Mouse (Mus musculus) limb, embryonic 10.5 days (tissue): ENCODE results near the gene Arid2. TPM values are rescaled to one million over a fixed set of nuclear protein-coding genes. Genes with fewer than 3 reads are reported as not detected.

Experiments used
- DNase-seq: peaks from one replicate; pipeline ENCODE4 v3.0.0-alpha.2; 2017; ENCODE audit warnings: low spot score
- H3K27ac ChIP-seq: fragments of 300-500 bp; sonication (generic); 2 replicates; pipeline ENCODE4 v1.5.1; 2016; ENCODE audit warnings: mild to moderate bottlenecking
- H3K27me3 ChIP-seq: fragments of 300-500 bp; sonication (generic); 2 replicates; pipeline ENCODE4 v1.6.1; 2016; ENCODE audit warnings: low read depth, mild to moderate bottlenecking; ENCODE audit not compliant: poor library complexity, severe bottlenecking
- H3K36me3 ChIP-seq: fragments of 300-500 bp; sonication (generic); 2 replicates; pipeline ENCODE4 v1.6.1; 2016; ENCODE audit warnings: mild to moderate bottlenecking, moderate library complexity
- H3K4me1 ChIP-seq: fragments of 300-500 bp; sonication (generic); 2 replicates; pipeline ENCODE4 v1.6.1; 2016
- H3K4me3 ChIP-seq: fragments of 300-500 bp; sonication (generic); 2 replicates; pipeline ENCODE4 v1.5.1; 2016; ENCODE audit warnings: mild to moderate bottlenecking, moderate library complexity
- H3K9me3 ChIP-seq: fragments of 300-500 bp; sonication (generic); replicated peaks from 2 replicates; pipeline ENCODE4 v1.6.1; 2016; ENCODE audit warnings: mild to moderate bottlenecking
- WGBS: fragments of 180-500 bp; shearing (Covaris S2); methylation state at CpG from one replicate; pipeline ENCODE4 v1.1.7; 2016; 5-methylcytosine and 5-hydroxymethylcytosine counted together
- polyA plus RNA-seq: library from polyadenylated mRNA; unstranded; fragments of >200 nt; fragmentation: Nextera tagmentation; extraction: Ambion mirVana; gene quantifications from 2 replicates; pipeline ENCODE4 v1.2.1, GENCODE M21; 2016

Gene Arid2
- polyA plus RNA-seq, 1 experiment from 2014 or later: 34.9 TPM

DNA sequence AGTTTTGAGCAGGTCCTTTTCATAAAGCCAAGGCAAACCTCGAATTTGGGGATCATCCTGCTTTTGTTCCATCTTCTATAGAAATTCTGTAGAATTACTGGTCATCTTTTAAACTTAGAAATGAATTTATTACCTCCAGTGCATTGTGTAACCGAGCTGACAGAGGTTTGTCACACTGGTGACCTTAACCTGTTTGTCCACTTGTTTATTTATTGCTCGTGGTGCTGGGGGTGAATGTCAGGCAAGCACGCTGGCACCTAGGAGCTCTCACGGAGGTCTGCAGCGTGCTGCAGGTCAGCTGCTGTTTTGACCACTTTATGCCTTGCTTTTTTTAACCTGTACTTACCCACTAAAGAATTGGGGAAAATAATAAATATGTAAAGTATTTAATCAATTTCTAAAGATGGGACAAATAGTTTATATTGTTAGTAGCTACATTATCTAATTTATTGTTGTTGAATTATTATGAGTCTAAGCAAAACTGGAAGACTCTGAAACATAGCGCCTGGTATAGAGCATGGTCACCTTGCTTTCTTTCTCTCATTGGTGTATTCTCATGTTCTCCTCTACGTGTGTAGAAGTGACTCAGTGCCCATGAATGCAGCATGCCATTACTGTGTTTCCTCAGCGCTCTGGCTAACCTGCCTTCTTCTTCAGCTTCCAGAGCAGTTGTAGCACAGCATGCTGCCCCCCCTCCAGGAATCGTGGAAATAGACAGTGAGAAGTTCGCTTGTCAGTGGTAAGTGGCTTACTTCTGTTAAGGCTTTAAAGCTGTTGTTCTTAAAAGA, 79.1 kb downstream of the Arid2 start:
- H3K9me3 ChIP-seq: no peaks in the 10 kb centered on the region
- no peaks in the 10 kb centered on the region for H3K27me3 ChIP-seq
- H3K27ac ChIP-seq: no peak overlapping the region
- H3K36me3 ChIP-seq: peaks cover 100% of the 10 kb centered on the region
- H3K4me3 ChIP-seq: no peak overlapping the region
- no peaks in the 10 kb centered on the region for H3K4me1 ChIP-seq
- no peak for DNase-seq
- WGBS: 88% methylated on average over 11 of the region's 11 CpGs

DNA sequence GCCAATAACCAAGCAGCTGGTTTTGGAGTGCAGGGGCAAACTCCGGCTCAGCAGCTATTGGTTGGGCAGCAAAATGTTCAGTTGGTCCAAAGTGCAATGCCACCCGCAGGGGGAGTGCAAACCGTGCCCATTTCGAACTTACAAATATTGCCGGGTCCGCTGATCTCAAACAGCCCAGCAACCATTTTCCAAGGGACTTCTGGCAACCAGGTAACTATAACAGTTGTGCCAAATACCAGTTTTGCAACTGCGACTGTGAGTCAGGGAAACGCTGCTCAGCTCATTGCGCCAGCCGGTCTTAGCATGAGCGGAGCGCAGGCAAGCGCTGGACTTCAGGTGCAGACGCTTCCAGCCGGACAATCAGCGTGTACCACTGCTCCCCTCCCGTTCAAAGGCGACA, 84.0 kb downstream of the Arid2 start:
- H3K9me3 ChIP-seq: no peaks in the 10 kb centered on the region
- H3K36me3 ChIP-seq: peaks cover 100% of the 10 kb centered on the region
- no peak overlapping the region for H3K27ac ChIP-seq
- no peaks in the 10 kb centered on the region for H3K4me1 ChIP-seq
- DNase-seq: no peak
- no peaks in the 10 kb centered on the region for H3K27me3 ChIP-seq
- 95% methylated on average over 18 of the region's 18 CpGs for WGBS
- H3K4me3 ChIP-seq: no peak overlapping the region

DNA sequence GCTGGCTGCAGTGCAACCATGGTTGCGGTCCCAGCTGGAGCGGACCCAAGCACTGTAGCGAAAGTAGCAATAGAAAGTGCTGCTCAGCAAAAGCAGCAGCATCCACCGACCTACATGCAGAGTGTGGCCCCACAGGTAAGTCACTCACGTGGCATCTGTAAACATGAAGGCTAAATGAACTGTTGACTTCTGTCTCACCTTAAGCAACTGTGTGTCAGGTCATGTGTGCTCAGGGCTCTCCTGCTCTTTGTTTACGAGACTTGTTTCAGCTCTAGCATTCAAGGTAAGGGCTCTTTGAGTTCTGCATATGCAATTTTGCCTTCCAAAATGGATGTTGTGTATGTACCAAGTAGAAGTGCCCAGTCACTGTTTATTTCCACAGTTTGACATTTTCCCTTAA, 85.3 kb downstream of the Arid2 start:
- no peak overlapping the region for H3K27ac ChIP-seq
- 95% methylated on average over 6 of the region's 6 CpGs for WGBS
- DNase-seq: no peak
- H3K4me1 ChIP-seq: no peaks in the 10 kb centered on the region
- H3K36me3 ChIP-seq: peaks cover 100% of the 10 kb centered on the region
- no peaks in the 10 kb centered on the region for H3K9me3 ChIP-seq
- no peak overlapping the region for H3K4me3 ChIP-seq
- no peaks in the 10 kb centered on the region for H3K27me3 ChIP-seq

DNA sequence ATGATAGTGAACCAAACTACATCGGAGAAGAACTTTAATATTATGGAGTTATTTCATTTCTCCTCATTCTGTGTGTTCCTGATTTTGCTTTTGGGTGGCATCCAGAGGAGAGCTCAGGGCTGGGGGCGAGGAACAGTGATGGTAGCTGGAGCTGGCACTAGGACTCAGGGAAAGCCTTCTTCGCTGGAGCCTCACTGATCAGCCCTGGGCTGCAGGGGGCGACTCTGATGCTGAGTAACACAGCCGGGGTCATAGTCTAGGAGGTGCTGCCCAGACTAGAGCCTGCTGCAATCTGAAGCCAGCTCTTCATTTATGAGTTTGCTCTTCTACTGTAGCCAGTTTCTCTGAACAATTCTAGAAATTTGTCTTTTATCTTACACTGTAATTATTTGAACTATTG, 85.8 kb downstream of the Arid2 start:
- H3K9me3 ChIP-seq: no peaks in the 10 kb centered on the region
- H3K27ac ChIP-seq: no peak overlapping the region
- no peak for DNase-seq
- no peak overlapping the region for H3K4me3 ChIP-seq
- 89% methylated on average over 5 of the region's 5 CpGs for whole genome bisulfite sequencing
- H3K4me1 ChIP-seq: no peaks in the 10 kb centered on the region
- H3K27me3 ChIP-seq: no peaks in the 10 kb centered on the region
- peaks cover 100% of the 10 kb centered on the region for H3K36me3 ChIP-seq

DNA sequence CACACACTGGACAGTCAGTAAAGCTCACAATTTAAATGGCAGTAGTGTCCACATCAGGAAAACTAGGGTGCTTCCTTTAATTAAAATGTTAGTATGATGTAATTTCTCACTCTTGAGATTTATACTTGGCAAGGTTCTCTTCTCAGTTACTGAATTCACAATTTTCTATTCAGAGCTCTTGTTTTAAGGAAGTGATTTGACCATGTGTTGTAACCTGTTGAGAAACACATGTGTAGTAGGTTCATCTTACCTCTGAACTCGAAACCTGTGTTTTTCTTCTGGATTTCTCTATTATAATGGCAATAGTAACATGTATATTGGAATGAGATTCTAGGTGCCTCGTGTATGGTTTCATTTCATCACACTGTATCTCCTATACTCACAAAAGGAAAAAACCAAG, 88.9 kb downstream of the Arid2 start:
- H3K9me3 ChIP-seq: no peaks in the 10 kb centered on the region
- no peak for DNase-seq
- WGBS: 89% methylated on average over 2 of the region's 2 CpGs
- H3K36me3 ChIP-seq: peaks cover 100% of the 10 kb centered on the region
- H3K4me3 ChIP-seq: no peak overlapping the region
- H3K27ac ChIP-seq: no peak overlapping the region
- H3K4me1 ChIP-seq: no peaks in the 10 kb centered on the region
- H3K27me3 ChIP-seq: no peaks in the 10 kb centered on the region

DNA sequence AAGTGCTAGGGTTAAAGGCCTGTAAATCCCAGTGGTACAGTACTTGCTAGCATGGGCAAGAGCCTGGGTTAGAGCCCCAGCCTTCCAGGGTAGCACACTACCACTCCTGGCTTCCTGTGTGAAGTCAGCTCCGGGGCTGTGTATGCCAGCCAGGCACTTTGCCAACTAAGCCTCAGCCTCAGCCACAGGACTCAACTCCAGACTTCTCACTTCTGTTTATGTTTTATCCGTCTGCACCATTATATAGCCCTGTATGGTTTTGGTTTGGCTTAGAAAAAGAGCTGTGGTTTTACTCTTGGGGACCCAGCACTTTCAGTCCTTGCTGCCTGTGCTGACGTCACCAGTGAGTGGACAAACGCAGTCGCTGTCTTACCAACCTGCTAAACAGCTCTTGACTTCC, 89.9 kb downstream of the Arid2 start:
- peaks cover 99% of the 10 kb centered on the region for H3K36me3 ChIP-seq
- H3K4me1 ChIP-seq: no peaks in the 10 kb centered on the region
- H3K27ac ChIP-seq: no peak overlapping the region
- no peaks in the 10 kb centered on the region for H3K27me3 ChIP-seq
- no peak for DNase-seq
- H3K9me3 ChIP-seq: no peaks in the 10 kb centered on the region
- H3K4me3 ChIP-seq: no peak overlapping the region
- 92% methylated on average over 5 of the region's 5 CpGs for WGBS

DNA sequence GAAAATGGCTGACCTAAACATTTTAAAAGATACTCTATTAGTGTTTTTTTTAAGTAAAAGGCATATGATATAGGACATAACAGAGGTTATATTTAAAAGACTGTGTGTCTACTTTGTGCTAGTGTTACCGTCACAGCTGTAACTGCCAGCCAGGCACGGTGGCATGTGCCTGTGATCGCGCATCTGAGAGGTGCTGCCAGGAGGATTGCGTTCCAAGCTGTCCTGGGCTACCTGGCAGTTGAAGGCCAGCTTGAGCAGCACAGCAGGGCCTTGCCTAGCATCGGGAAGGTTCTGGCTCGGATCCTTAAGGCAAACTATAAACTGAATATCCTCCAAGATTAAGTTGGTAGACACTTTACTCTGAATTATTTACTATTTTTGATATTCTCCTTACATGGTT, 90.4 kb downstream of the Arid2 start:
- DNase-seq: no peak
- Histone ChIP-seq H3K27me3 (no peaks in the 10 kb centered on the region), H3K4me3 (no peak overlapping the region), H3K4me1 (no peaks in the 10 kb centered on the region), H3K36me3 (peaks cover 99% of the 10 kb centered on the region), H3K27ac (no peak overlapping the region), H3K9me3 (no peaks in the 10 kb centered on the region)
- 98% methylated on average over 7 of the region's 7 CpGs for WGBS

DNA sequence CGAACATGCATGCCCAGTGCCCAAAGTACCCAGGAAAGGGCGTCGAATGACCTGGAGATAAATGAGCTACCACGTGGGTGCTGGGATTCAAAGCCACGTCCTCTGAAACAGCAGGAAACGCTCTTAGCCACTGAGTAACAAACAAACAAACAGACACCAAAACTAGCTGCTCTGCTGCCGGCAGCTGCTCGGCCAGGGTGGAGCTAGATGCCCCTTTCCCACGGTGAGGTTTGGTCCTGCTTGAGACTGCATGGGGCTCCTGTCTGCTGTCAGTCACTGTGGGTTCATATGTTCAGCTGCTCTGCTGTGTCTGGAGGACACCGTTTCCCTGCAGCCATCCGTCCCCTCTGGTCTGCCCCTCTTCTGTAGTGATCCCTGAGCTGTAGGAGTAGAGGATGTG, 94.9 kb downstream of the Arid2 start:
- Histone ChIP-seq H3K27me3 (no peaks in the 10 kb centered on the region), H3K4me1 (no peaks in the 10 kb centered on the region), H3K36me3 (peaks cover 95% of the 10 kb centered on the region), H3K9me3 (no peaks in the 10 kb centered on the region), H3K4me3 (no peak overlapping the region), H3K27ac (no peak overlapping the region)
- DNase-seq: no peak
- 93% methylated on average over 11 of the region's 11 CpGs for WGBS

DNA sequence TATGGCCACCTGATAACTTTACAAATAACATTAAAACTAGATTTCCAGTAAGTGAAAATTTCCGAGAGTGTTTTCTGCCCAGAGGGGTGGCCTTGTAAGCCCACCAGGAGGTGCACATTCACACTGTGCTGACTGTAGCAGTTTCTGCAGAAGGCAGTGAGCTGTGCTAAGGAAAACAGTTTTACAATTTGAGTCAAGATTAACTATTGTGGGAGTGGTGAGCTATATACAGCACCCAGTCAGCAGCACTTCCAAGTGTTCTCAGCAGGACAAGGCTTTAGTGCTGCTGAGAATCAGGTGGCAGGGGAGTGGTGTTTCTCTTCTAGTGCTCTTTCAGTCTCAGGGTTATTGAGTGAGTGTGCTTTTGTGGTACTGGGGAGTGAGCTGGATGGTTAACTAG, 101.2 kb downstream of the Arid2 start:
- no peak overlapping the region for H3K4me3 ChIP-seq
- H3K4me1 ChIP-seq: no peaks in the 10 kb centered on the region
- no peaks in the 10 kb centered on the region for H3K9me3 ChIP-seq
- WGBS: 89% methylated on average over 1 of the region's 1 CpGs
- no peak overlapping the region for H3K27ac ChIP-seq
- H3K27me3 ChIP-seq: no peaks in the 10 kb centered on the region
- no peak for DNase-seq
- peaks cover 88% of the 10 kb centered on the region for H3K36me3 ChIP-seq

DNA sequence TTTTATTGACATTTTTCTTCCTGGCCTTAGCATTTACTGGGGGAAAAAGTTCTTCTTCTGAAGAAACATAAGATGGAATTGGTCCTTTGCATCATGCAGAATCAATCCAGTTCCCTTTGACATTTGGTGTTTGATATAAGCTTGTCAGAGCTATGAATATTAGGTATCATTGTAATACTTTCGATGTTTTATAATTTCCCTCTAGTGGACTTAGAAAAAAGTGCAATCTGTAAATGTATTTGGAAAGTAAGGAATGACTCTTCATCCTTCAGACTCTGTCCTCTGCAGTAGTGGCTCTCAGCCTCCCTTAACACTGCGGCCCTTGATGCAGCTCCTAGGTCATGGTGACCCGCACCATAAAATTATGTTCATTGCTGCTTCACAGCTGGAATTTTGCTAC, 105.6 kb downstream of the Arid2 start:
- H3K4me3 ChIP-seq: no peak overlapping the region
- no peaks in the 10 kb centered on the region for H3K27me3 ChIP-seq
- H3K27ac ChIP-seq: no peak overlapping the region
- no peak for DNase-seq
- no peaks in the 10 kb centered on the region for H3K4me1 ChIP-seq
- peaks cover 92% of the 10 kb centered on the region for H3K36me3 ChIP-seq
- no peaks in the 10 kb centered on the region for H3K9me3 ChIP-seq
- 98% methylated on average over 3 of the region's 3 CpGs for WGBS

DNA sequence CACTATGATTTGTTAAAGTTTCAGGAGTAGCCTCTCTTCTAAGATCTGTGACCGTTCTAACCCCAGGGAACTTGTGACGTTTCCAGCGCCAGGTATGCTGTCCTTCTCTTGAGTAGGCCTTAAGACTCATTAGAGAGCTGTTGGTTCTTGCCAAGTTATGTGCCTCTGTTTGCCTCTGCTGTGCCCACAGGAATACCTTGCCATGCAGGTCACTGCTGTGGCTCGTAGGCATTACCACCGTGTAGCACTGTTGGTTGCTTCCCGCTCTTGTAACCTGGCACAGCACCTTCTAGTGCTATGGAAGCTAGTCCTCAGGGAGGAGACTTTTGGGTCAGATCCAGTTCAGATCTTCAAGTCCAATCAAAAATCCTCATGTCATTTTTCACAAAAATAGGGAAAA, 107.8 kb downstream of the Arid2 start:
- Histone ChIP-seq H3K4me3 (no peak overlapping the region), H3K27ac (no peak overlapping the region), H3K4me1 (no peaks in the 10 kb centered on the region), H3K9me3 (no peaks in the 10 kb centered on the region), H3K36me3 (peaks cover 95% of the 10 kb centered on the region), H3K27me3 (no peaks in the 10 kb centered on the region)
- no peak for DNase-seq
- WGBS: 99% methylated on average over 6 of the region's 6 CpGs

DNA sequence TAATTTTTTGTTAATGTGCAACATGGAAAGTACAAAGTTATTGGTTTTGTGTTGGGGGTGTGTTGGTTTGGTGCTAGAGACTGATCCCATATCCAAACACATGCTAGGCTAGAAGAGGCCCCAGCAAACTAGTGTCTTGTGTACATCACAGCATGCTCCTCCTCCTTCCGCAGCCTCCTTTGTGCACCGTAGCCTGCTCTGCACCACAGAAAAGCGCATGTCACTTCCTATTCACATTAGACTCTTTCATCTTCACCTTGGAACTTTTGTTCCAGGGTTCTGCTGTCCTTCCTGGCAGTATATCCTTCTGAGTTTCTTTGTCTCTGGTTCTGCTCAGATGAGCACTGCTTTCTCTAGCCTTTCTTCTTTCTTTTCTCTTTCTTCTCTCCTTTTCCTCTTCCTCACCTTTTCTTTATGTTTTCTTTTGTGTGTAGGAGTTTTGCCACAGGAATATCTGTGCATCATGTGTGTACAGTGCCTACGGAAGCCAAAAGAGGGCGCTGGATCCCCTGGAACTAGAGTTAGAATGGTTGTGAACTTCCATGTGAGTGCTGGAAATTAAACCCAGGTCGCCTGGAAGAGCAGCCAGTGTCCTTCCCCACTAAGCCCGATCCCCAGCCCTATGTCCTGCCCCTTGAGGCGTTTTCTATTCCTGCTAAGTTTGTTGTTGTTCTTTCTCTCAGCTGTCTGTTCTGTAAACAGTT, 109.5 kb downstream of the Arid2 start:
- no peak for DNase-seq
- Histone ChIP-seq H3K4me3 (no peak overlapping the region), H3K4me1 (no peaks in the 10 kb centered on the region), H3K27me3 (no peaks in the 10 kb centered on the region), H3K27ac (no peak overlapping the region), H3K9me3 (no peaks in the 10 kb centered on the region), H3K36me3 (peaks cover 90% of the 10 kb centered on the region)
- WGBS: 90% methylated on average over 8 of the region's 8 CpGs

DNA sequence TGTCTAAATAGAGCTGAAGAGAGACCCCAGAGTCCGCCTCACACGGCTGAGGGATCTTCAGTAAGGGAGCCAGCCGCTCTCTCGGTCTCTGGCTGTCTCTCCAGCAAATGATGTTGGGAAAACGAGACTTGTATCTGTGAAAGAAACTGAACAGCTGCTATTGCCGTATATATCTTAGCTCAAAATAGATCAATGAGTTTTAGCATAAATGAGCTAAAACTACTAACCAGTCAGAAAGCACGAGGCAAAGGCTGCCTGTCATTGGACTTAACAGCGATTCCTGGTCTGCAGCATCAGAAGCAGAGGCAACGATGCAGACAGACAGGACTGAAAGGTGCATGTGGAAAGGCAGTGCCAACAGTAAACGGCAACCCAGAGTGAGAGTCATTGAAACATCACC, 111.0 kb downstream of the Arid2 start:
- WGBS: 94% methylated on average over 10 of the region's 10 CpGs
- H3K27ac ChIP-seq: no peak overlapping the region
- no peaks in the 10 kb centered on the region for H3K27me3 ChIP-seq
- no peaks in the 10 kb centered on the region for H3K4me1 ChIP-seq
- DNase-seq: no peak
- H3K9me3 ChIP-seq: no peaks in the 10 kb centered on the region
- peaks cover 90% of the 10 kb centered on the region for H3K36me3 ChIP-seq
- no peak overlapping the region for H3K4me3 ChIP-seq
